Mouse (Mus musculus): ENCODE results near the gene Vrk1. TPM values are rescaled to one million over a fixed set of nuclear protein-coding genes. Genes with fewer than 3 reads are reported as not detected.

Gene Vrk1
- polyA plus RNA-seq, 3 experiments from 2014 or later, result 124 to 151 (median 151) TPM

- no peak for ATAC-seq
These were observed 8.3 kb upstream of the Vrk1 start for GRCm38 (mm10) chr12:106001775-106002174.

DNA sequence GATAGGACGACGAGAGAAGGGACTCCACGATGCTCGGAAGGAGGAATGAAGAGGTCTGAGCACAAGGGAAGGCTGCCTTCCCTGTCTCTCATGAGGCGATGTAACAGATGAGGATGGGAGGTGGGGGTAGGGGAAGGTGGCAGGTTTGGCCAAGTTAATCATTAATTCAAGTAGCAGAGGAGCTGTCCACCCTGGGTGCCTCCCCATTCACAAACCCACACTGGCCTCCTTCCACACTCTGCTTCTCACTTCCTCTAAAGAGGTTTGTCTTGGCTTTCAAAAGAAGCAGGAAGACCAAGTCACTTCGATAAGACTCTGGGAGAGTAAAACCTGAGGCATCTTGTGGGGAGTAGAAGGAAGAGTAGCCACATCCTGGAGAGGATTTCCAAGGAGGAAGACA, 5.3 kb upstream of the Vrk1 start:
- ATAC-seq, result no peak

DNA sequence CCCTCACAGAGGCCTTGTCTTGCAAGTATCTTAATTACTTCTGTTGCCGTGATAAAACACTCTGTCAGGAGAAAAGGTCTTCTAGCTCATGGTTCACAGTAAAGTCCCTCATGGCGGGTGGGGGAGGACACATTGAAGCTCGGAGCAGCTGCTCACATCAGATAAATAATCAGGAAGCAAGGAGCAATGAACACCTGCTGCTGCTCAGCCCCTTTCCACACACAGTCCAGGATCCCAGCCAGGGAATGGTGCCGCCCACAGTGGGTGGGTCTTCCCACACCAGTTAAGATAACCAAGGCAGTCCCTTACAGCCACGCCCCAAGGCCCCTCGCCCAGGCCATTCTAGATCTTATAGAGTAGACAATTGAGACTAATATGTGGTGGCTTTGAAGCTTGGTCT, 3.8 kb upstream of the Vrk1 start:
- ATAC-seq, result no peak

DNA sequence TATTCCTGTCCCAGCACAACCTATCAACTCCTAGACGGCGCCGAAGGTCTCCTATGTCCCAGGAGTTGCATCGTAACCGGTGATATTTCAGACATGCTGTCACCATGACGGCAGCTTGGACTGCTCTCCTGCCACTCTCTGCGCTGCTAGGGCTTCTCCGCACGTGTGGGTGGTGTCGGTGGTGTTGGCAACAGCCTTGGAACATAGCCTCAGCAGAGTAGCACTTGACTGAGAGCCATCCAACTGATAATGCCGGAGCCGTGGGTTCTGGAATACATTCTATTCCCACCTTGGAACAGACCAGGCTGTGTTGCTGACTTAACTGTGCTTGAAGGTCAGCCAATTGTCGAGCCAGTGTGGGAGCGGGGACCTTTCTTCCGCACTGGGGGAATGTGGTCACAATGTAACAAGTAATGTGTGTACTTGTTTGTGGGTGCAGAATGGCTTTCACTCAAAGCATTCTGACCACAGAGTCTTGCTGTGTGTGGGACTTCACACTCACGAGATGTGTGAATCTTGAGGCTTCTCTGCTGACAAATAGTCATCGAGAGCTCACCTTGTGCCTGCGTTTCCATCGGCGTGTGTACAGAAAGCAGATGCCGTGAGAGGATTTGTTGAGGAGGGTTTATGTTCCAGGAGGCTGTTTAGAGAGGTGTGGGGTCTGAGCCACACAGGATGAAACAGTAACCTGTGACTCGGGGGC, 1.5 kb upstream of the Vrk1 start:
- ATAC-seq, result no peak

DNA sequence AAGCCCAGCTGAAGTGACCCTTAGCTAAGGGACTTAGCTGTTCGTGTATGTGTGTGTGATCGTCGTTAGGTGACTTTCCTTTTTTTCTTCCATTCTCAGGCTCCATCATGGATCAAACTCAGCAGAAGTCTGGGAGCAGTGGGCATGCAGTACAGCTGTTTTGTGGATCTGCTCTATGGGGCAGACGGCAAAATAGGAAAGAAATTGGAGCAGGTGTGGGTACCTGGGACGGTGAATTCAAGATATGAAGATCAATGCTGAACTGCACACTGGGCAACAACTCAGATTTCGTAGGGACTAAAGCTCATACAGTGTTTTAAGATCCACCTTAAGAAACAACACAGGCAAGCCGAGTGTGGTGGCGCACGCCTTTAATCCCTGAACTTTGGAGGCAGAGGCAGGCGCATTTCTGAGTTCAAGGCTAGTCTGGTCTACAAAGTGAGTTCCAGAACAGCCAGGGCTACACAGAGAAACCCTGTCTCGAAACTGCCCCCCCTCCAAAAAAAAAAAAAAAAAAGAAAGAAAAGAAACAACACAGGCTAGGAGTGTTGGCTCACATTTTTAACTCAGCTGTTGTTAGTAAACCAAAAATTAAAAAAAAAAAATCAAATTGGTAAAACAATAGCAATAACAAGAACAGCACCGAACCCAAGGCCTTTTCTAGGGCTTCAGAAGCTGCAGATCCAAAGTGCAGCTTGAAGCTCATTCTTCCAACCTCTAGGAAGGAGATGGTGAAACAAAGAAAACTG, 732 bp upstream of the Vrk1 start:
- ATAC-seq, result no peak

DNA sequence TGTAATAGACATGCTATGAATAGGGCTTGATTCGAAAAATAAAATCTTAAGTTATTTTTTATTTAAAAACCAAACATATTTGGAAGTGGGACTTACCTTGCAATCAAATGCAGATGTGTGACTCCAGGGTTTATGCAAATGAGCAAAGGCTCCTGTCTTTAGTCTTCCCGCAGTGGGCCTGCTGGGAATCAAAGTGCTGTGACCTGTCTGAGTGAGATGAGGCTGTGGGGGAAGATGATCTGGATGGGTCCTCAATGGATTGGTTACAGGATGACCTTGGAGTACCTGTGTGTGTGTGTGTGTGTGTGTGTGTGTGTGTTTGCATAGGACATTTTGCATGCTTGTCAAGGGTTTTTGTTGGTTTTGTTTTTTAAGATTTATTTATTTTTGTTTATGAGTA, 2.1 kb downstream of the Vrk1 start:
- ATAC-seq, result no peak

DNA sequence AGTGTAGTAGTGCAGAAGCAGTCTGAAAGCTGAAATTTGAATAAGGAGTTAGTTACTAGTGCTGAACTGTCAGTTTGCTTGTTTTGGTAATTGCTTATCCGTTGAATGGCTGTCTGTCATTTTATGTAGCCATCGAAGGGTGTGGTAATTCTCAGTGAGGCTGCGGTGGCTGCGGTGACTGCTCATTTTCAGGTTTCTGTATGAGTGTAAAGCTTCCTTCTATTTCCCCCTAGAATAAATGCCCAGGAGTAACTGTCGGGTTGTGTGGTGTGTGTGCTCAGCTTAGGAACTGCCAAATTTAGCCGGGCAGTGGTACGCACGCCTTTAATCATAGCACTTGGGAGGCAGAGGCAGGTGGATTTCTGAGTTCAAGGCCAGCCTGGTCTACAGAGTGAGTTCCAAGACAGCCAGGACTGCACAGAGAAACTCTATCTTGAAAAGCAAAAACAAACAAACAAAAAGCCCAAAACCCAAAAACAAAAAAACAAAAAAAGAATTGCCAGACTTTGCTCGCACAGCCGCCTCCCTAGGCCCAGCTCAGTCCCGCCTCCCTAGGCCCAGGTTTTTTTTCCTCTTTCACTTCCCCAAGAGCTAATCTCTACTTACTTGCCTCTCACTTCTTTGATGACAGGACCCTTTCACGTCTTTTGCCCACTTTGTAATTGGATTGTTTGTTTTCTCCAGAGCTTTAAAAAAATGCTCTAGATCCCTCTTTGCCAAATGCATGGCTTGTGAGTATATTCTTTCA, 6.4 kb downstream of the Vrk1 start:
- peak; percentile 94 for ATAC-seq

- no peak for ATAC-seq
These were observed 10.0 kb downstream of the Vrk1 start for GRCm38 (mm10) chr12:106020063-106020462.

DNA sequence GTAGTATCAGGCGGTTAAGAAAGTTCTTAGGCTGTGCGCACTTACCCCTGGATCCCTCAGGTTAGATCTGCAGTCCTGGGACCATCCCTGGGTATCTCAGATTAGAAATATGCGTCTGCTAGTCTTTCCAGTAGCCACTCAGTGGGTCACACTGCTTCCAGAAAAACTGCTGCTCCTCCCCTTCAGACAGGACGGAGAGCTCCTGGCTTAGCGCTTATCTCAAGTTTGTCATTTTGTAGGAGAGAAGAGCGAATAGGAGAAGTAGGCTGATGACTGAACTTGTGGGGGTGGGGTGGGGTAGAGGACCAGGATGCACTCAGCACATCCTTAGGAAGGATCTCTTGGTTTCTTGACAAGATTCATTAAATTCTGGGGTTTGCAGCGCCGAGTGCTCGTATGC, 13.6 kb downstream of the Vrk1 start:
- ATAC-seq, result no peak

DNA sequence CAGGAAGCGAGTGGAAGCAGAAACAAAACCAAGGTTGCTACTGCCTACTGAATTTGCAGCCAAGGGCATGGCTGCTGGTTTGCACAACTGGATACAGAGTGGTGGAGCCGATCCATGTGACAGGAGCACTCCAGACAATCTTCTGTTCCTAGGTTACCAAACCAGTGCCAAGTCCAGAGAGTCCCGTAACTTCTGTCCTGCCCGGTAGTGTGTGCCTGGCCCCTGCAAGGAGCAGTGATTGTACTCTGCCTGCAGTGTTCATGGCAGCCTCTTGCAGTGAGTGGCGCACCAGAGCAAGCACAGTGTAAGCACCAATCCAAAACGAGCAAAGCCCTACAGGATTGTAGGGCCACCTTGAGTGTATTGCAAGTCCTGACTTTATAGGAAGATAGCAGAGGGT, 15.4 kb downstream of the Vrk1 start:
- ATAC-seq, result no peak

- ATAC-seq, result no peak
These were observed 16.5 kb downstream of the Vrk1 start for GRCm38 (mm10) chr12:106026385-106027134.

DNA sequence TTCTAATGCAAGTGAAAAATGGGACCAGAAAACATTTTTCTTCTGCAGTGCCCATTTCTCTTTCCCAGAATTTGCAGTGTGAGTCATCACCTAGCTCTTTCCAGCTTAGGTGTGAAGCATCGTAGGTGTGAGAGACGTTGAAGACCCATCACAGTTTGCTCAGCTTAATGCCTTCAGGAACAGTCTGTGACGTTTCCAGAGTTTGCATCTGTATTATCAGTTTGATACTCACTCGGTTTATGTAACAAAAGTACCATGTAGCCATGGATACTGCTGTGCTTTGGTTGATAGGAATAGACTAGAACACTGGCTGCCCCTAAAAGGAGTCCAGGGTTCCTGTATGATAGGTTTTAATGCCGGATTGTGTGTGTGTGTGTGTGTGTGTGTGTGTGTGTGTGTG, 17.3 kb downstream of the Vrk1 start:
- no peak for ATAC-seq

DNA sequence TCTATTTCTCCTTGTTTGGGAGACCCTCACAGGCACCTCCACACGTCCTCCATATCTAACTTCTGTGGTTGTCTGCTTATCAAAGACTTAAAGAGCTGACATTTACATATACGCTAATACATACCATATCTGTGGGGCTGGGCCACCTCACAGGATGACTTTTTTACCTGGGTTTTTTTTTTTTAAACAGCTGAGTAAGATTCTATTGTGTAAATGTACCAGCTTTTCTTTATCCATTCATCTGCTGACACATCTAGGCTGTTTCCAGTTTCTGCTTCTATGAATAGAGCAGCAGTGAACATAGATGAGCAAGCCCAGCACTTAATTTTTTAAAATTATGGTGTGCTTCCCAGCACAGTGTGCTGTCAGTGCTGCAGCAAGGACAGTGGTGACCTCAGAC, 19.6 kb downstream of the Vrk1 start:
- ATAC-seq, result no peak

DNA sequence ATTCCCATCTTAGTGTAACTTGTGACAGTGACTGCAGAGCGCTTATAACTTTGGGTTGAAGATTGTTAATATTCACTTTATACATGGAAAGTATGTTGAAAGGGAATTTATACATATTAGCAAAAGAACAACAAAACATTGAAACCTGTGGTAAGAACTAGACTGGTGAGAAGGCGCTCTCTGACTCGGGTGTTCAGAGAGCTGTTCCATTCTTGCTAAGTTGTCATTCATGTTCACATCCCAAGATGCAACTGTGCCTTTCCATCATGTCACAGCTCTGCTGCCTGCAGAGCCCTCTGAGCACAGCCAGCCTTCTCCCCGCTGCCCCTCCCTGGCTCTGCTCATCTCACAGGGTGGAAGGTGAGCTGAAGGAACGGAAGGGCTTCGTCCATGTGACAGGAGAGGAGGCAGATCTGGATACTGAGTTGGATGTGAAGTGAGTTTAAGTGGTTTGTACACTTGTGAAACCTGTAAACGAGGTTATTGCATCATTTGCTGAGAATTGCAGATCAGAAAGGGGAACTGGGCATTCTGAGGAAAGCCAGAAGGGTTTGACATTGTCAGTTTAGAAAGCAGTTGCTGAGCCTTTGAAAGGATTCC, 20.2 kb downstream of the Vrk1 start:
- ATAC-seq, result peak; percentile 24

GRCm38 (mm10) chr12:106030796-106031195, 20.8 kb downstream of the Vrk1 start:
- peak; percentile 37 for ATAC-seq

DNA sequence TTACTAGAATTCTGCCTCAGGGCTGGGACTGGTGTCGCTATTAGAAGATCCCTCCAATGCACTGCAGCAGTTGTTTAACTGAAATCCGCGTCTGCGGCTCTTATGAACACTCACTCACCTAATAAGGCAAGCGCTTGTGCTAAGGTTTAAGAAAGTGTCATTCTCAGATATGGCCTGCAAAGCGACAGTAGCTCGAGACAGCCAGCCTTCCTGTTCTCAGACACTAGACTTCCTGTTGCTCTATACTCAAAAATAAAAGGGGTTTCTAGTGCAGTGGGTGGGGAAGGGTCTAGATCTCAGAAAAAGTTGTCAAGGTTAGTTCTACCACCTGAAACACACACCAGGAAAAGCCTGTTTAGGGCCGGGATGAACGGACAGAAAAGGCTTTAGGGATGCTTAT, 21.9 kb downstream of the Vrk1 start:
- peak; percentile 63 for ATAC-seq

DNA sequence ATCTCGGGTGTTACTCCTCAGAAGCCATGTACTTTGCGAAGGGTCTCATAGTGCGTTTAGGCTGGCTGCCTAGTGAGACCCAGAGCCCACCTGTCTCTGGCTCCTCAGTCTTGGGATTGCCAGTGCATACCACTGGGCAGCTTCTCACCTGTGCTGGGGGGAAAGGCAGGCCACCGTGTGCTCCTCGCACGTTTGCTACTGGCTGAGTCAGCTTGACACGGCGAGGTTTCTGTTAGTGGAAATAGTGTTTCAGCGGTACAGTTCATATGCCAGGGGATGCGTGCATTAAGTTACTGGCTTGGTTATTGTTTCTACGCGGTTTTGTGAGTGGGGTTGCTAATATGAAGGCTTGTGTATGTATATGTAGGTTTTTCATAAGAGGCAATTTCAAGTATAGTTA, 22.3 kb downstream of the Vrk1 start:
- ATAC-seq, result no peak

- peak; percentile 68 for ATAC-seq
These were observed 24.2 kb downstream of the Vrk1 start for GRCm38 (mm10) chr12:106034267-106034666.

- peak; percentile 27 for ATAC-seq
These were observed 24.7 kb downstream of the Vrk1 start for GRCm38 (mm10) chr12:106034761-106035160.

DNA sequence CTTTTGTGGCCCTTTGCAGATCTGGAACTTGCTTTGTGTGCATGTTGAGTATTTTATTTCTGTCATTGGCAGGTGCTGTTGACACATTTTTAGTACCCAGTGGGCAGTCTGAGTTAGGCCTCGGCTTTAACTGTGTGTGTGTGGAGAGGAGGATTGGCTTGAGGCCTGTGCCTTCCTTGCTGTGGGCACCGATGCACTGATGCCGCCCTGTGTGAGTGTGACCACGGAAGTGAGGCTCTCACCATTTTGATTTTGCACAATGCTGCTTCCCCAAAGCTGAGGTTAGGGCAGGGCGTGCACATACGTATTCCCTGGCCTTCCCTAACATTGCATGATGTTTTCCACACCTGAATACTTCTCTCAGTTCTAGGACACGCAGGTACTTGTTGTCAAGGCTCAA, 30.2 kb downstream of the Vrk1 start:
- no peak for ATAC-seq

DNA sequence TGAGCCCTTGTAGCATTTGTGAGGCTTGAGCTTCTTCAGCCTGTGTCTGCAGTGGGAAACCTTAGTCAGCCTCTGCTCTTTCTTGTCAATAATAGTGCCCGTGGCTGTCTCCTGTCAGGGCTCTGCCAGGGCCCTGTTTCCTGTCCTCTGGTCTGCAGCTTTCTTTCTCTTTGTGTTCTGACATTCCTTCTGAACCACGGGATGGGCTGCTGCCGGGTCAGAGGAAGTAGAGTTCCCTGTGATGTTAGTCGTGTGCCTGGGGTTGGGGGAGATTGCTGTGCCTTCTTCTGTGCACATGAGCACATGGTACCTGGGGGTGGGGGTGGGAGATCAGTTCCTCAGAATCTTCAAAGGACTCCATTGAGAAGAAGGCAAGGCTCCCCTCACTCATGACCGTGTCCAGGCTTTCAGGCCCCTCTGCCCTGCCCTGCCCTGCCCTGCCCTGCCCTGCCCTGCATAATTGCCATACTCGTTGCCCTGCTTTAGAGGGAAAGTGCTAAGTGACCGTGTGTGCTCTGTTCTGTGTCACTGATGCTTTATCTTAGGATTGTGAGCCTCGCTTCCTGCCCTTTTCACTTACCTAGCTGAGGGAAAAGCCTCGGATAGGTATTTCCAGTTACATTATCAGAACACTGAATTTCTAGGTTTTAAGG, 36.2 kb downstream of the Vrk1 start:
- no peak for ATAC-seq

GRCm38 (mm10) chr12:106052271-106052670, 42.2 kb downstream of the Vrk1 start:
- no peak for ATAC-seq
